Mouse (Mus musculus) kidney, embryonic 16.5 days (tissue): ENCODE measurements around the gene Wdr77. TPM values are rescaled to one million over a fixed set of nuclear protein-coding genes. Genes with fewer than 3 reads are reported as not detected.
"Not testable (repeated sequence)": the region's sequence is repeated elsewhere in the genome, so short reads cannot be mapped to it uniquely, and the experiment has no call there.

Experiments used
- ATAC-seq: fragments of 200-750 bp; cut with Nextera tagmentation; 2 replicates; pipeline ENCODE4 v1.8.0; 2017; ENCODE audit warnings: moderate TSS enrichment; ENCODE audit not compliant: low FRiP score, low TSS enrichment
- H3K27ac ChIP-seq: fragments of 300-500 bp; sonication (generic); 2 replicates; pipeline ENCODE4 v1.5.1; 2014; ENCODE audit warnings: low read length
- H3K27me3 ChIP-seq: fragments of 300-500 bp; sonication (generic); 2 replicates; pipeline ENCODE4 v1.6.1; 2014; ENCODE audit warnings: low read length, control low read depth, mixed read lengths; ENCODE audit not compliant: insufficient read depth
- H3K36me3 ChIP-seq: fragments of 300-500 bp; sonication (generic); 2 replicates; pipeline ENCODE4 v1.6.1; 2014; ENCODE audit warnings: low read length, control low read depth, mixed read lengths; ENCODE audit not compliant: insufficient read depth
- H3K4me1 ChIP-seq: fragments of 300-500 bp; sonication (generic); 2 replicates; pipeline ENCODE4 v1.6.1; 2014; ENCODE audit warnings: low read length, control low read depth, mixed read lengths; ENCODE audit not compliant: insufficient read depth
- H3K4me2 ChIP-seq: fragments of 300-500 bp; sonication (generic); replicated peaks from 2 replicates; pipeline ENCODE4 v1.6.1; 2014; ENCODE audit warnings: low read depth, low read length
- H3K4me3 ChIP-seq: fragments of 300-500 bp; sonication (generic); 2 replicates; pipeline ENCODE4 v1.5.1; 2014; ENCODE audit warnings: mild to moderate bottlenecking, low read length
- H3K9ac ChIP-seq: fragments of 300-500 bp; sonication (generic); replicated peaks from 2 replicates; pipeline ENCODE4 v1.6.1; 2014; ENCODE audit warnings: low read length
- H3K9me3 ChIP-seq: fragments of 300-500 bp; sonication (generic); 2 replicates; pipeline ENCODE4 v1.6.1; 2016; ENCODE audit warnings: low read length, control low read depth
- WGBS: fragments of 180-500 bp; shearing (Covaris S2); extraction: QIAGEN DNeasy Blood & Tissue Kit; methylation state at CpG from one replicate; pipeline ENCODE4 v1.1.7; 2014; 5-methylcytosine and 5-hydroxymethylcytosine counted together
- polyA plus RNA-seq: library from polyadenylated mRNA; unstranded; fragments of >200 nt; fragmentation: Nextera tagmentation; extraction: Ambion mirVana; gene quantifications from 2 replicates; pipeline ENCODE4 v1.2.1, GENCODE M21; 2015

Wdr77 gene
- polyA plus RNA-seq, result 157 and 161 TPM in 2 replicates

DNA sequence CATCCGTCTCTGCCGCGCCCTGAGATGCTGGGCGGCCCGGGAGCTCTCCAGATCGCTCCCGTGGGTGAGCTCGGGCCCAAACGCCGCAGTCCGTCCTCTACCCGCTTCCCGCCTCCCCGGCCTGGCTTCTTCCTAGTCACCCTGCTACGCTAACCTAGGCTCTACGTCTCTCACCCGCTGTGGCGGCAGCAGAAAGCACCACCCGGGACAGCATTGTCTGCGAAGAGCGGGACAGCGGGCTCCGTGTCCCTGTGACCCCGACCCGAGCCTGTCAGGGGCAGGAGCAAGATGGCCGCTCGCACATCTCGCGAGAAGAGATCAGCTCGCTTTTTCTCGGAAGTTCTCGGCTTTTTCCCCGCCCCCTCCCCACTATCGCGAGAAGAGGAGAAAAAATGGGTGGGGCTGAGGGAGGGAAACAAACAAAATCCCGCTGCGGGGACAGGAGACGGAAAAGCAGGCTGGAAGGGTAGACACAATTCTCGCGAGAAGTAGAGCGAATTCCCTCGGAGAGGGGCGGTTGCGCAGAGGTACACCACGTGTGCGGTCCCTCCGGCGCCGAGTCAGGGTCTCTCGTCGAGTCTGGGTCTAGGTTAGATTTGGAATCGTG, at the start of gene Wdr77:
Wdr77 (plus strand) TSS at position 396 of the 607 bp plus-strand sequence.
- peak; percentile 97 for ATAC-seq
- Histone ChIP-seq H3K36me3 (peaks cover 36% of the 10 kb centered on the region), H3K4me1 (peaks cover 26% of the 10 kb centered on the region), H3K4me2 (peak within 1 kb of the TSS; percentile 77), H3K9me3 (no peaks in the 10 kb centered on the region), H3K27me3 (no peaks in the 10 kb centered on the region), H3K4me3 (peak within 1 kb of the TSS; percentile 95), H3K27ac (peak within 1 kb of the TSS; percentile 93), H3K9ac (peak within 1 kb of the TSS; percentile 97)
- WGBS, result under 1% methylated on average over 52 of the region's 52 CpGs

DNA sequence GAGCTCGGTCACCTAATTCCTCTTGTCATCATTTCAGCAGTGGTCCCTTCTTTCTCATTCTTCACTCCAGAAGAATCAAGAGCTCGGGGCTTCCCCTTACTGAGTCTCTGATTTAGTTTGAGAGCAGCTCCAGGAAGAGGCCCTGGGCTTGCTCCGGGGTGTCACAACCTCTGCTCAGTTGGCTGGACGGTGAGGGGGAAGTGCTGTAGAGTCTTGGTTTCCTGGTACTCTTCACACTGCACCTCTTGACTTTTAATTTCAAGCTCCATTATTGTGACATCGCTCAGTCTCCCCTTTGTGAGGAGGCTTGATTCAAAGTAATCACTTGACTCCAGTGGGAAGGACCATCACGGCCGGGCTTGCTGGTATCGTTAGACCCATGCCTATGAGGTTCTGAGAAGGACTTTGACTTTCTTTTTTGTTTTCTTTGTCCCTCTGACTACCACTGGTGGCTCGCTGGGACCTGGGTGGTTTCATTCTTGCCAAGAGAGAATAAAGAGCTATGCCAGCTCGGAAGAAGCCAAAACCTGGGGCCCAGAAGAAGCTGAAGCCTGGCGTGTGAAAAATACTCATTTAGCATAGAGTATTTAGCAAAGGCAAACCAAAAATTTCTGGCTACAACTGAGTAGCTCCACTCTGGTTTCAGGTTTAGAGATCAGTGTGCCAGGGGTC, 48.5 kb upstream of the Wdr77 start:
- Histone ChIP-seq H3K27ac (no peak overlapping the region), H3K27me3 (no peaks in the 10 kb centered on the region), H3K4me1 (peaks cover 3% of the 10 kb centered on the region; the same call in 1 of the 2 replicates), H3K4me2 (no peak overlapping the region), H3K4me3 (no peak overlapping the region), H3K36me3 (no peaks in the 10 kb centered on the region), H3K9ac (no peak overlapping the region), H3K9me3 (no peaks in the 10 kb centered on the region)
- WGBS, result 84% methylated on average over 11 of the region's 11 CpGs
- ATAC-seq, result no peak

DNA sequence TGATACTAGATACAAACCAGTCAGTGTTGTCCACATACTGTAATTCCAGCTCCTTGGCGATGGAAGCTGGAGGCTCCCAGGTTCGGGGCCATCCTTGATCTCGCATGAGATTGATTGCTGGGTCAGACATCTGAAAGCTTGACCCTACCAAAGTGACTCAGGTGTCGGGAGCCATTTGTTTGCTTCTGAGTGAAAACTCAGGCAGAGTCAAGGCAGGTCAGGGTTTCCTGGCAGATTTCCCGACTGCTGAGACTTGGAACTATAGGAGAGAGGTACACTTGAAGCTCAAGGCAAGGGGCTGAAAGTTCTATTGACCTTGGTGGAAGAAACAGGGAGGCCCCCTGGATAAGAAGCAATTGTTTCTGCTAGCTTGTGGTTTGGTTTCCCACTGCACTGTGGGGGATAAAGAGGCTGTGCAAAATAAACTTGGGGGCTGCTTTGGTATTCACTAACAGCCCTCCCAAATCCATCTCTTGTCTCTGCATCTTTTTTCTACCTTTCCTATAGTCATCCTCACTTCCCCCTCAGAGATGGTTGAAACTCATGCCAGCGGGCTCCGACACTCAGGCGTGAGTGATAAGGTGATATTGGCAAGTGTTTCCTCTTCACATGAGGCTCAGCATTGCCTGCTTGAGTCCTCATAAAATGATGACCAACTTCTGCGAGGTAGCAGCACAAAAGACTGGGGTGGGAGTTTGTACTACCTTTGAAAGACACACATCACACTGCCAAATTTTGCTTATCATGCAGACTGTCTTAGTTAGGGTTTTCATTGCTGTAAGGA, 46.9 kb upstream of the Wdr77 start:
- no peak for ATAC-seq
- no peak overlapping the region for H3K9ac ChIP-seq
- H3K36me3 ChIP-seq, result no peaks in the 10 kb centered on the region
- H3K27ac ChIP-seq, result no peak overlapping the region
- no peaks in the 10 kb centered on the region for H3K9me3 ChIP-seq
- H3K4me3 ChIP-seq, result no peak overlapping the region
- WGBS, result 50% methylated on average over 9 of the region's 9 CpGs
- H3K27me3 ChIP-seq, result no peaks in the 10 kb centered on the region
- peaks cover 3% of the 10 kb centered on the region; the same call in 1 of the 2 replicates for H3K4me1 ChIP-seq
- H3K4me2 ChIP-seq, result no peak overlapping the region

DNA sequence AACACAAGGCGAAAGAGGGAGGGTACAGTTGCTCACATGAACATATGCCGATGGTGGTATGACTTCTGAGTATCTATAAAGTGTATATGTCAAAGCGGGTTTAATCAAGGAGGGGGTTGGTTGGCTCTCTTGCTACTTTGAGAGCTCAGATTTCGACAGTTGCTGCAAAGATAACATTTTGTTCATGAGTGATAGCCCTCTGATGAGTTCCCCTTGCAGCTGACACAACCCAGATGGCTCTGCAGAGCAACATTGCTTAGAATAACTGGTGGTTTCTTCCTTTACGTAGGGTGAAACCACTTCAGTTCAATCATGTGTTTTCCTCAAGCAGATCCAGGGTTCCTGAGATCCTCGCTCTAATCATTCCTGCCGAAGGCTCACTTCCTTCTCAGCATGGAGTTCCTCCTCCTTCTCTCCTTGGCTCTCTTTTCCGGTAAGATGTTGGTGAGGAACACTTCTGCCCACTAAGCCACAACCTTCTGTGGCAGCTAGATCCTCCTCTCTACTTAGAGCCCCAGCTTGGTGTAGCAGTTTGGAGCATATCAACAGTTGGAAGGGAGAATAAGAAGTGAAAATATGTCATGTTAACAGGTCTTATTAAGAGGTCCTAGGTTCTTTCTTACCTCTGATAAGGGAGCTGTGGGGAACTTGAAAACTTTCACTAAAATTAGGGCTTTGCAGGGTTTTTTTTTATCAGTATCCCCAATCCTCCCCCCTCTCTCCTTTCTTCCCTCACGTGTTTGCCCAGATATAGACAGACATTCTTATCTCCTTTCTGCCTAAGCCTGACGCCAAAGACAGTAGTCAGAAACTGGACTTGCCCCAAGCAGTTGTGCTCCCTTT, 45.1 kb upstream of the Wdr77 start:
- Histone ChIP-seq H3K36me3 (no peaks in the 10 kb centered on the region), H3K4me2 (no peak overlapping the region), H3K27me3 (no peaks in the 10 kb centered on the region), H3K27ac (no peak overlapping the region), H3K9ac (no peak overlapping the region), H3K4me3 (no peak overlapping the region), H3K4me1 (peaks cover 3% of the 10 kb centered on the region; the same call in 1 of the 2 replicates), H3K9me3 (no peaks in the 10 kb centered on the region)
- no peak for ATAC-seq
- WGBS, result 40% methylated on average over 10 of the region's 10 CpGs

DNA sequence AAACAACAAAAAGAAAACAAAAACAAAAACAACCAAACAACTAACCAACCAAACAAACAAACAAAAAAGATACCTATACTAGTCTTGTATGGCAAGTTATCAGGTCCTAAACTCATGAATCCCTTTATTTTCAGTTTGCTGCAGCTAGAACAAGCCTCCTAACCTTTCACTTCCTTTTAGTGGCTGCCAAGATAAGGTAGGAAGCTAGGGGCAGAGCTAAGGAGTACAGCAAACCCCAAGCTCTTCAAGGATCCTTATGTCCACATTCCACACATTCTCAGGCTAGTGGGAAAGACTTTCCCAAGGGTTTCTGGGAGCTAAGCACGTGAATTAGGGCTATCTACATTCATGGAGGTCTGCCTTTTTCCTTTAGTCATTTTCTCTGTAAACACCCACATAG, 43.9 kb upstream of the Wdr77 start:
- ATAC-seq, result no peak
- Histone ChIP-seq H3K9me3 (no peaks in the 10 kb centered on the region), H3K4me2 (no peak overlapping the region), H3K9ac (no peak overlapping the region), H3K27ac (no peak overlapping the region), H3K4me3 (no peak overlapping the region), H3K4me1 (peaks cover 3% of the 10 kb centered on the region; the same call in 1 of the 2 replicates), H3K27me3 (no peaks in the 10 kb centered on the region), H3K36me3 (no peaks in the 10 kb centered on the region)
- 38% methylated on average over 1 of the region's 1 CpGs for WGBS

DNA sequence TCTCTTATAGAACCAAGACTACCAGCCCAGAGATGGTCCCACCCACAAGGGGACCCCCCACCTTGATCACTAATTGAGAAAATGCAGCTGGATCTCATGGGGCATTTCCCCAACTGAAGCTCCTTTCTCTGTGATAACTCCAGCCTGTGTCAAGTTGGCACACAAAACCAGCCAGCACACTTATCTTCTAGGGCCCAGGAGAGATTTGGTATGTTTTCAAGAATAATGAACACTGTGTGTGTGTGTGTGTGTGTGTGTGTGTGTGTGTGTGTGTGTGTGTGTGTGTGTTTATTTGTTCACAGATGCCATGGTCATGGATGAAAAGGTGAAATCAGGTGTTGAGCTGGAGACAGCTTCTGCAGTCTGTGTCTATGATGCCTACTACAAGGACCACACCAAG, 42.7 kb upstream of the Wdr77 start:
- H3K27ac ChIP-seq, H3K4me3 ChIP-seq, H3K36me3 ChIP-seq, ATAC-seq, H3K27me3 ChIP-seq, H3K9ac ChIP-seq, H3K9me3 ChIP-seq, H3K4me1 ChIP-seq, H3K4me2 ChIP-seq: not testable (repeated sequence)

DNA sequence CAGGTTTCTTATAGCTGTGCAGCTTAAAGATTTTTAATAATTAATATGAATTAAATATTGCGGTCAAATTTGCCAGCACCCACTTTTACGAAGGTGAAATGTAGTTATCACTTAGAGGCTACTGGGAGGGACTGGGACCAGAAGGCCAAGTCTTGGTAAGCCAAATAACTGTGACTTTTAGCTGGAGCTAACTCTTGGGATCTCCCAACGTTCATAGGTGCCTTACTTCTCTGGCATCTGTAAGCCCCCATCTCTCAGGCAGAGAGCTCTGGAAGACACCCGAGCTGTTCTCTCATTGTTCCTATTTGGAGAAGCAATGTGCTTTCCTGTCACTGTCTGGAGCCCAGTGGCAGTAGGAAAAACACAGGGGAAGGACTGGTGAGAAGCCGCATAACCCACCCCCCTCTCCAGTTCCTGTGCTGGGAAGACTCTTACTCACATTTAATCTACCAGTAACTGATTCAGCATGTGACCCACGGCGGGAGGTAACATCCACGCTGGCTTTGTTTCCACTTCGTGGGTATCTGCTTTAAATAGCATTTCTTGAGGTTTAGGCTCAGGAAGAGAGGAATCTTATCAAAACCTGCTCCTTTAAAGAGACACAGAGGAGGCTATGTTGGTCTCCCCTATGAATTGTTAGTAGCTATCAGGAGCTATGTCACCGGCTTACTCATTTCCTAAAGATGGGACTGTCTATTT, 41.4 kb upstream of the Wdr77 start:
- H3K27me3 ChIP-seq, result no peaks in the 10 kb centered on the region
- H3K4me2 ChIP-seq, result no peak overlapping the region
- H3K4me3 ChIP-seq, result no peak overlapping the region
- WGBS, result 71% methylated on average over 10 of the region's 10 CpGs
- H3K27ac ChIP-seq, result no peak overlapping the region
- no peaks in the 10 kb centered on the region for H3K9me3 ChIP-seq
- peaks cover 3% of the 10 kb centered on the region; the same call in 1 of the 2 replicates for H3K4me1 ChIP-seq
- no peak overlapping the region for H3K9ac ChIP-seq
- no peaks in the 10 kb centered on the region for H3K36me3 ChIP-seq
- no peak for ATAC-seq

DNA sequence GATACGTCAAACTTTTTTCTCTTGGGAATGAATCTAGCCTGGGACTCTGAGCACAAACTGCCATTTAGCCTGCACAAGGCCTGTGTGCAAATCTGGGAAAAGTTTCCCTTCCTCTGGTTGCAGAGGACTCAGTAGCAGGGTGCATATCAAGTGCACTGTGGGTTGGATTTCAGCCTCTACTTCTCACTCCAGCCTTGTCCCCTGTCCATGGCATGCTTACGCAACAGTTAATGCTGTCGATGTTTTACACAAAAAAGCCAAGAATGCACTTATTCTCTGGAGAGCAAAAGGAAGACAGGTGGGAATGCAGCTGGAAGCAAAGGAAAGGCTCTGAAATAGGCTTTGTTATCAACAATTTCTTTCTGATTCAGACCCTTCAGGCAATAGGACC, 40.8 kb upstream of the Wdr77 start:
- H3K9ac ChIP-seq, result no peak overlapping the region
- H3K27ac ChIP-seq, result no peak overlapping the region
- ATAC-seq, result no peak
- WGBS, result 76% methylated on average over 3 of the region's 3 CpGs
- no peaks in the 10 kb centered on the region for H3K9me3 ChIP-seq
- no peak overlapping the region for H3K4me2 ChIP-seq
- H3K27me3 ChIP-seq, result no peaks in the 10 kb centered on the region
- H3K4me3 ChIP-seq, result no peak overlapping the region
- no peaks in the 10 kb centered on the region for H3K36me3 ChIP-seq
- H3K4me1 ChIP-seq, result peaks cover 3% of the 10 kb centered on the region; the same call in 1 of the 2 replicates

DNA sequence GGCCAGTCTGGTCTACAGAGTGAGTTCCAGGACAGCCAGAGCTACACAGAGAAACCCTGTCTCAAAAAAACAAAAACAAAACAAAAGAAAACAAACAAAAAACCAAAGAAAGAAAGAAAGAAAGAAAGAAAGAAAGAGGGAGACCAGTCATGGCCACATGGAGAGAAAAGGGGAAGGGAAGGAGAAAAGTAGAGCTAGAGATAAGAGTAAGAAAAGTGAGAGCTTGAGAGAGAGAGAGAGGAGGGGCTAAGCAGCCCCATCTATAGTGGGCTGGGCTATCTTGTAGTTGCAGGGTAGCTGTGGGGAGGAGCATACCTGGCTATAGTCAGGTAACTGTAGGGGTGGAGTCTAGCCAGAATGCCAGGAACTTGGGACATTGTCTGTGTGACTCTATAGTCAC, 38.4 kb upstream of the Wdr77 start:
- not testable (repeated sequence) for H3K9me3 ChIP-seq, H3K4me1 ChIP-seq, H3K4me2 ChIP-seq, H3K27ac ChIP-seq, H3K36me3 ChIP-seq, H3K4me3 ChIP-seq, ATAC-seq, H3K9ac ChIP-seq, H3K27me3 ChIP-seq
